Mouse (Mus musculus): ENCODE data around the gene Gstp1. TPM values are rescaled to one million over a fixed set of nuclear protein-coding genes. Genes with fewer than 3 reads are reported as not detected.

The Gstp1 gene
- polyA plus RNA-seq (2011; ENCODE audit: insufficient read length, low read depth, missing spikeins) = 225 and 296 TPM in 2 replicates

GRCm38 (mm10) chr19:4037788-4038232 is at the start of gene Gstp1:
Gstp1 (minus strand) TSS chr19:4037985.
- TF ChIP-seq POLR2A (IDR thresholded peaks at IDR 0.05; ENCODE audit: low read depth, low read length) (peak; percentile 98), CTCF (IDR thresholded peaks at IDR 0.05; ENCODE audit: borderline replicate concordance, insufficient read depth, low read length) (no peak)
- peak within 1 kb of the TSS; percentile 73 for H3K4me3 ChIP-seq (ENCODE audit: insufficient read depth, low read length)
- no peaks in the 10 kb centered on the region for H3K4me1 ChIP-seq (ENCODE audit: control insufficient read depth, insufficient read depth, low read length)
- peak within 1 kb of the TSS; percentile 49; the same call in 1 of the 2 replicates for H3K27ac ChIP-seq (ENCODE audit: insufficient read depth, low read length)

- no peak overlapping the region for H3K4me3 ChIP-seq (ENCODE audit: insufficient read depth, low read length)
- no peak overlapping the region for H3K27ac ChIP-seq (ENCODE audit: insufficient read depth, low read length)
- H3K4me1 ChIP-seq (ENCODE audit: control insufficient read depth, insufficient read depth, low read length) = no peaks in the 10 kb centered on the region
- TF ChIP-seq POLR2A (IDR thresholded peaks at IDR 0.05; ENCODE audit: low read depth, low read length) = no peak
- TF ChIP-seq CTCF (IDR thresholded peaks at IDR 0.05; ENCODE audit: borderline replicate concordance, insufficient read depth, low read length) = no peak
Observed at GRCm38 (mm10) chr19:4087090-4087489, 49.3 kb upstream of the Gstp1 start.

- TF ChIP-seq CTCF (IDR thresholded peaks at IDR 0.05; ENCODE audit: borderline replicate concordance, insufficient read depth, low read length) (no peak), POLR2A (IDR thresholded peaks at IDR 0.05; ENCODE audit: low read depth, low read length) (no peak)
- Histone ChIP-seq H3K27ac (ENCODE audit: insufficient read depth, low read length) (no peak overlapping the region), H3K4me3 (ENCODE audit: insufficient read depth, low read length) (no peak overlapping the region), H3K4me1 (ENCODE audit: control insufficient read depth, insufficient read depth, low read length) (no peaks in the 10 kb centered on the region)
Observed at GRCm38 (mm10) chr19:4086156-4086555, 48.4 kb upstream of the Gstp1 start.

- Histone ChIP-seq H3K27ac (ENCODE audit: insufficient read depth, low read length) (no peak overlapping the region), H3K4me1 (ENCODE audit: control insufficient read depth, insufficient read depth, low read length) (no peaks in the 10 kb centered on the region), H3K4me3 (ENCODE audit: insufficient read depth, low read length) (no peak overlapping the region)
- TF ChIP-seq CTCF (IDR thresholded peaks at IDR 0.05; ENCODE audit: borderline replicate concordance, insufficient read depth, low read length) (no peak), POLR2A (IDR thresholded peaks at IDR 0.05; ENCODE audit: low read depth, low read length) (no peak)
Observed at GRCm38 (mm10) chr19:4084984-4085383, 47.2 kb upstream of the Gstp1 start.

GRCm38 (mm10) chr19:4083826-4084225 is 46.0 kb upstream of the Gstp1 start:
- Histone ChIP-seq H3K4me3 (ENCODE audit: insufficient read depth, low read length) (no peak overlapping the region), H3K4me1 (ENCODE audit: control insufficient read depth, insufficient read depth, low read length) (no peaks in the 10 kb centered on the region), H3K27ac (ENCODE audit: insufficient read depth, low read length) (no peak overlapping the region)
- no peak for TF ChIP-seq POLR2A (IDR thresholded peaks at IDR 0.05; ENCODE audit: low read depth, low read length)
- TF ChIP-seq CTCF (IDR thresholded peaks at IDR 0.05; ENCODE audit: borderline replicate concordance, insufficient read depth, low read length) = no peak

- no peaks in the 10 kb centered on the region for H3K4me1 ChIP-seq (ENCODE audit: control insufficient read depth, insufficient read depth, low read length)
- TF ChIP-seq POLR2A (IDR thresholded peaks at IDR 0.05; ENCODE audit: low read depth, low read length) (no peak), CTCF (IDR thresholded peaks at IDR 0.05; ENCODE audit: borderline replicate concordance, insufficient read depth, low read length) (no peak)
- no peak overlapping the region for H3K27ac ChIP-seq (ENCODE audit: insufficient read depth, low read length)
- no peak overlapping the region for H3K4me3 ChIP-seq (ENCODE audit: insufficient read depth, low read length)
Observed at GRCm38 (mm10) chr19:4083316-4083715, 45.5 kb upstream of the Gstp1 start.

GRCm38 (mm10) chr19:4082219-4082965 is 44.6 kb upstream of the Gstp1 start:
- Histone ChIP-seq H3K4me3 (ENCODE audit: insufficient read depth, low read length) (no peak overlapping the region), H3K27ac (ENCODE audit: insufficient read depth, low read length) (no peak overlapping the region), H3K4me1 (ENCODE audit: control insufficient read depth, insufficient read depth, low read length) (no peaks in the 10 kb centered on the region)
- TF ChIP-seq POLR2A (IDR thresholded peaks at IDR 0.05; ENCODE audit: low read depth, low read length) (no peak), CTCF (IDR thresholded peaks at IDR 0.05; ENCODE audit: borderline replicate concordance, insufficient read depth, low read length) (no peak)

- TF ChIP-seq CTCF (IDR thresholded peaks at IDR 0.05; ENCODE audit: borderline replicate concordance, insufficient read depth, low read length) (no peak), POLR2A (IDR thresholded peaks at IDR 0.05; ENCODE audit: low read depth, low read length) (no peak)
Observed at GRCm38 (mm10) chr19:4081394-4081793, 43.6 kb upstream of the Gstp1 start, which contains the start of gene Cabp2. Cabp2 (plus strand) TSS chr19:4081578.

GRCm38 (mm10) chr19:4080511-4081009 is 42.8 kb upstream of the Gstp1 start:
- no peak overlapping the region for H3K27ac ChIP-seq (ENCODE audit: insufficient read depth, low read length)
- H3K4me3 ChIP-seq (ENCODE audit: insufficient read depth, low read length) = no peak overlapping the region
- H3K4me1 ChIP-seq (ENCODE audit: control insufficient read depth, insufficient read depth, low read length) = no peaks in the 10 kb centered on the region
- TF ChIP-seq CTCF (IDR thresholded peaks at IDR 0.05; ENCODE audit: borderline replicate concordance, insufficient read depth, low read length) (no peak), POLR2A (IDR thresholded peaks at IDR 0.05; ENCODE audit: low read depth, low read length) (no peak)

More at GRCm38 (mm10) chr19:4081394-4081793, 43.6 kb upstream of the Gstp1 start, which contains the start of gene Cabp2:
- Histone ChIP-seq H3K4me3 (ENCODE audit: insufficient read depth, low read length) (no peak within 1 kb of the TSS), H3K4me1 (ENCODE audit: control insufficient read depth, insufficient read depth, low read length) (no peaks in the 10 kb centered on the region), H3K27ac (ENCODE audit: insufficient read depth, low read length) (no peak within 1 kb of the TSS)

- no peak overlapping the region for H3K27ac ChIP-seq (ENCODE audit: insufficient read depth, low read length)
- no peak overlapping the region for H3K4me3 ChIP-seq (ENCODE audit: insufficient read depth, low read length)
- no peak for TF ChIP-seq CTCF (IDR thresholded peaks at IDR 0.05; ENCODE audit: borderline replicate concordance, insufficient read depth, low read length)
- TF ChIP-seq POLR2A (IDR thresholded peaks at IDR 0.05; ENCODE audit: low read depth, low read length) = no peak
Observed at GRCm38 (mm10) chr19:4079594-4079993, 41.8 kb upstream of the Gstp1 start.

More at GRCm38 (mm10) chr19:4079594-4079993, 41.8 kb upstream of the Gstp1 start:
- H3K4me1 ChIP-seq (ENCODE audit: control insufficient read depth, insufficient read depth, low read length) = no peaks in the 10 kb centered on the region
